Mouse (Mus musculus) 3T3-L1 (cell line): ENCODE results near the gene Mpig6b.
A peak's percentile ranks its signal among the peaks of the same experiment; 100 is the strongest.

Experiments used
- DNase-seq: peaks from one replicate; pipeline ENCODE4 v3.0.0-alpha.2; 2015; ENCODE audit warnings: low read depth, low spot score

Gene Mpig6b

DNA sequence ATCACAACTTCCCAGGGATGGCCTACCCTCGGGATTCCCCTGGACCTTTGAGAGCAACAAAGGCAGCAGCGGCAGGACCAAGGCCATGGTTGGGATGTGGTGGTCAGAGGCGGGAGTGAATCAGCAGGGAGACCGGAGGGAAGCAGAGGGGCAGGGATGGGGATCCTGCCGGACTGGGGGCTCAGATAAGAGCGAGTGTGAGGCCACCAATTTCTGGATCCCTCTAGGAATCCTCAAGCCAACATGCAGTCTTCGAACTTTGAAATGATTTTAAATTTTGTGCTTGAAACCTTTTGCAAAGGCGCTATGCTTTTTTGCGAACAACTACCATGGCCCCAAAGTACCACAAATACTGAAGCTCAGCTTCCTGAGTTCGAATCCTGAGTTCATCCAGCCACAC lies at the start of gene Mpig6b:
TSS of gene Mpig6b (minus strand) at position 101 of the 400 bp plus-strand sequence.
- no peak for DNase-seq

DNA sequence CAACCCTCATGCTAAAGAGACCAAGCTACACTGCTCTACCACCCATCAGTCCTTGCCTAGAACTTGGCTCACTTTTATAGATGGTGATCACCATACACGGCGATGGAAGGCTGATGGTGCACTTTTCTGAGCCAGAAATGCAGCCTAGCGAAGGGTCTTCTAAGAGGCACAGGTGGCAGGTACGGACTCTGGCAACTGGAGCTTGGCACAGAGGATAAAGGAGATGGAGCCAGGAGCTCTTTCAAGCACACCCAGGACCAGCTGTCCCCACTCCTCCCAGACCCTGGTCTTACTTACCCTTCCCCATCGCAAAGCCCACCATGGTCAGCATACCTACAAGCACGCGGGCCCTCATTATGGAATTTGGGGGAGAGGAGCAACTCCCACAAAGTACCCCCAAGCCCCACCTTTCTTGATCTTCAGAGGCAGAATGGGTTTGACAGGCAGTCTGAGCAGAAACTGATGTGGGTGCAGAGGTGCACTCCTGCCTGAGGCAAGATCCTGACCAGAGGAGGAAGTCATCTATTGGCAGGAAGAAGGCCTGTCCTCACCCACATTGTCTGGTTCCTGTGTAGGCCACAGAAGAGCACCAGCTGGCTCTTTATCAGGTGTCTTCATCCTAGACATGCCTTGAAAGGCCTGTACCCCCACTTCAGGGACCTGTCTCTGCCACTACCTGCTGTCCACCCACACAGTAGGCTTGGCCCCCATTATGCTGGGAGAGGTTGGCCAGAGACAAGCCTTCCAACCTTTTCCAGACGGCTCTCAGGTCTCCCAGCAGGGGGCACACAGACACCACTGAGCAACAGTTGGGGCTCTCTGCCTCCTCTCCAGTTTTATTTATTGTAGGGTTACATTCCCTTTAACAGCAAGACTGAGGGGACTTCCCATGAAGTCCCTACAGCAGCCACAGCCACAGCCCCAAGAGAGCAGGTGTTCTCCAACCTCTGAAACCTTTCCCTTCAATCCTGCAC lies 49.3 kb upstream of the Mpig6b start, which contains the start of gene Ly6g5b:
TSS of gene Ly6g5b (minus strand) at position 383 of the 974 bp plus-strand sequence.
- peak; percentile 65 for DNase-seq

DNA sequence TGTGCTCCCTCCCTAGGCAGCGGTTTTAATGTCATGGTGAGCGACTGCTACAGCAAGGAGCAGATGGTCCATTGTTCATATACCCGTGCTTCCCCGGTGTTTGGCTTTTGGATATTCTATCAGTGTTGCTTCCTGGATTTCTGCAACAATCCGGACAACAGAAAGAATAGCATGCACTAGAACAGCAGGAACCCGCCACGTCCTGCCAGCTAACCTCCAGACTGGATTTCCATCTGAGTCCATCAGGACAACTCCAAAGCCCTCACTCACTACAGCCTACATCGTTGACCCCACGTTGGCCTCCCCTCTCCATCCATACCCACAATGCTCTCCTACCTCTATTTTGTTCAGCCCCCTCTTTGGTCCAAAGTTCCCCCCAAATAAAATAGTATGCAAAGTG lies 45.8 kb upstream of the Mpig6b start:
- no peak for DNase-seq

DNA sequence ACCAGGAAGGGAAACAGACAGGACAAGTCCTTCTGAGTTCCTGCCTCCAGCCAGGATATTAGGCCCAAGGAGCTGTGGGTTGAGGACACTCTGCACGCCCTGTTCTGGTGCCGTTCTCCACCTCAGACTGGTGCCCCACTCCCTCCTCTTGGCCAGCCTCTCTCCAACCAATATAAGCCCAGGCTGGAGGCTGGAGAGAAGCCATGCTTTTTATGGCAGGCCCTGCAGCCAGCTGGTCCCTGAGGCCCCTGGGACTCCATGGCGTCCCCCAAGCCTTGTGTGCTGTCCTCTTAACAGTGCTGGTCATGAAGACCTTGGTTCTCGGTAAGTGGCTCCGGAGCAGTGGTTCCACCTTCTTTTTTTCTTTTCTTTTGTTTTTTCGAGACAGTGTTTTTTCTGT lies 42.1 kb upstream of the Mpig6b start, which contains the start of gene Ly6g5c:
TSS of gene Ly6g5c (plus strand) at position 183 of the 400 bp plus-strand sequence.
- DNase-seq, result no peak

DNA sequence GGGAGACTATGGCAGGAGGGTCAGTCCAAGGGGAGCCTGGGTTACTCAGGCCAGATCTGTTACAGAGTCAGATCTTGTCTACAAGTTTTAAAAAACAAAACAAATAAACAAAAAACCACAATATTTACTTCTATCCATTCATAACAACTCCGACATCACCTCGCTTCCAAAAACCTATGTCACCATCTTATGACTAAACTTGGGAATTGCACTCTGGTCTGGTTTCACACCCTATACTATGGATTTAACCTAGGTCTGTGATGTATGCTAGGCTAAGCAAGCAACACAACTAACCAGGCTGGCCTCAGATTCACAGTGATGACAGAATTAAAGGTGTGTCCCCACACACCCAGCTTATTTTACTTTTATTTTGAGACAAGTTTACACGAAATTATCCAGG lies 40.5 kb upstream of the Mpig6b start:
- peak; percentile 55 for DNase-seq

DNA sequence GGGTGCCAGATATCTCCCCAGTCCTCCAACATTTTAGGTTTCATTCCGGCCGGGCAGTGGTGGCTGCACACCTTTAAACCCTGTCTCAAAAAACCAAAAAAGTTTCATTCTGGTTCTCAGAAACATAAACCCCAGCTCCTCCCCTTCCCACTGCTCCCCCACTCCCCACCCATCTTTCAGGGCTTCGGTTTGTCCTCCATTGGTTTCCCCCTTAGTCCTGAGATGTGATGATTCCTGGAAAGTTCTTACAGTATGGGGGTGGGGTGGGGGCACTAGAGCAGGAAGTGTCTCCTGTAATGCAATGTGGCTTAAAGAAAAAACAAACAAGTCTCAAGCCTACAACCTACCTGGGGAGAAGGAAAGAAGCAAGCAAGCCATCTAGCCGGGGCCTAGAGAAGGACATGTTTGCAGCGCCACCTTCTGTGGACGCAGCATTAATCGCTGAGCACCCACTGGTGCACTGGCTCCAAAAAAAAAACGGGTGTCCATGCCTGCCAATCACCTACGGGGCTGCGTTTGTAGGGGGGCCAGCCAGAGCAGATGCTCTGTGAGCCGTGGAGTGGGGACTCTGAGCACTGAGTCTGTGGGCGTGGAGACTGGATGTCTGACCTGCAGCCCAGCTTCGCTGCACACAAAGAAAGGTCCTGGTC lies 39.9 kb upstream of the Mpig6b start:
- peak; percentile 55 for DNase-seq

DNA sequence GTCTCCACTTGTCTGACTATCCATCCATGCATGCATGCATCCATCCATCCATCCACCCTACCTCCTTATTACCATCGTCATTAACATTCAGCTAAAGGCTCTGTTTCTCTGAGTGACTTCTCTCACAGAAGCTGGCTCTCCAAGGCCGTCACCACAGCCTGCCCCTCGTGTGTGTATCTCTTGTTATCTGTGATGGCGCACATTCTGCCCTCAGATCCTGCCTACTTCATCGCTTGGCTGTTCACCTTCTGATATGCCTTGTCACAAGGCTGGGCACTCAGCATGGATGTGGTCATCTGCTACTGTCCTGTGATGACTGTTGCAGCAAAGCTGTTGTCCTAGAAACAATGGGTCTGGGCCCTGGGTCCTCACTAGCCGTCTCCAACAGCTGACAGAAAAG lies 38.8 kb upstream of the Mpig6b start:
- DNase-seq, result no peak

DNA sequence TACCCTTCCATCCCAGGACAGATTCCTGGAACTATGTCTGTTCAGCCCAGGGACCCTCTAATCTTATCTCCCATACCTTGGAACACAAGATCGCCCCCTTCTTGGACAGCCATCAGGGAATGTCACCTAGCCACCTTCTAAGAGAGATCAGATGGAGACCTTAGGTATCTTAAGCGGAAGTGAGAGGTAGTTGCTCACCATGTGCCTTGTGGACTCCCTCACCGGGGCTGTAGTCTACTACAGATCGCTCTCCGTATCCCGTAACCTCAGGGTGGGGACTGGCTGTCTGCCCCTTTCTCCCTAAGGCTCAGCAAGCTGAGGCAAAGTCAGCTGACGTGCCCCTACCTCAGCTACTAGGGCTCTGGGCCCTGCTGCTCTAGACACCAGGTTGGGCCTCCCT lies 38.1 kb upstream of the Mpig6b start:
- DNase-seq, result no peak

DNA sequence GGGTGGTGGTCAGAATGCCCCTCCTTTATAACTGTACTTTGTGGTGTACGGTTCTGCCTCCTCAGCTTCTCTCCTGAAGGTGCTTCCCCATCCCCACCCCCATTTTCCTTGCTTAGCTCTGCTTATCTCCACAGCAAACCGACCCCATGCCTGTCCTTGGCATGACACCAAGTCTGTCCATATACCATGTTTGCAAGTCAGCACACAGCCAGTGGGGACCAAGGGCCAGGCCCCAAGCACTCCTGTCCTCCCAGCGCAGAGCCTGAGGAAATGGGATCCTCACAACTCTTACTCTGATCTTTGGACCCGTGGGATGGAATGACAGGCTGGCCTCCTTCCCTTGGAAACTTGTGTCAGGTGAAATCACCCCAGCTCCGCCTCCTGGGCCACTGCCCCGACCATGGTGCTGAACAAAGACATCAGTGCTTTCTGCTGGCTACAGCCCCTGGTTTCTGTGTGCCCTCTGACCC lies 37.3 kb upstream of the Mpig6b start:
- DNase-seq, result no peak

DNA sequence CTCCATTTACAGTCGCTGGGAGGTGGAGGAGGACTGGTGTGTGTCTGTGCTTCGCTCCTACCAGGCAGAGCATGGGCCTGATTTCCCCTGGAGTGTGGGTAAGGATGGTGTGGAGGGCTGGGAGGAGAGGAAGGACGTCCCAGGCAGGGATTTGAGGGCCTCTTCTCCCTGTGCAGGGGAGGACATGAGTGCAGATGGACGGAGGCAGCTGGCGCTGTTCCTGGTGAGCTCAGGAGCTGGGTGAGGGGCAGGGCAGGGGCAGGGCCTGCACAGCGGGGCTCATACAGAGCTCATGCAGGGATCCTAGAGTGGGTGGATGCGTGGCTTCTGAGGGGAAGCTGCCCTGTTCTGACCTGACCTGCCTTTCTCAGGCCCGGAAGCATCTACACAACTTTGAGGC lies 36.3 kb upstream of the Mpig6b start:
- no peak for DNase-seq

DNA sequence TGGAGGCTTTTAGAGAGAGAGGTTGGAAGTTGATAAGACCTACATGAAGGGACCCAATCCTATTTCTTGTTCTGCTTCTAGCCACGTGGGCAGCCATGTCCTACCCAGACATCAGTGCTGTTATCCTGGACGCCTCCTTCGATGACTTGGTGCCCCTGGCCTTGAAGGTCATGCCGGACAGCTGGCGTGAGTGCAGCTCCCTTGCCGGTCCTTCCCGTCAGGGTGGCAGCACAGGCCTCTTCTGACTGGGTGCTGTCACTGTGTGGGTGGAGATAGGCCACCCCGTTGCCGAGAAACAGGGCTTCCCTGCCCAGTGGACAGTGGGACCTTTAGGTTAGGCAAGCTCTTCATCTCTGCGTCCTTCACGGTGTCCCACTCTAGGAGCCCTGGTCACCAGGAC lies 35.2 kb upstream of the Mpig6b start:
- no peak for DNase-seq

DNA sequence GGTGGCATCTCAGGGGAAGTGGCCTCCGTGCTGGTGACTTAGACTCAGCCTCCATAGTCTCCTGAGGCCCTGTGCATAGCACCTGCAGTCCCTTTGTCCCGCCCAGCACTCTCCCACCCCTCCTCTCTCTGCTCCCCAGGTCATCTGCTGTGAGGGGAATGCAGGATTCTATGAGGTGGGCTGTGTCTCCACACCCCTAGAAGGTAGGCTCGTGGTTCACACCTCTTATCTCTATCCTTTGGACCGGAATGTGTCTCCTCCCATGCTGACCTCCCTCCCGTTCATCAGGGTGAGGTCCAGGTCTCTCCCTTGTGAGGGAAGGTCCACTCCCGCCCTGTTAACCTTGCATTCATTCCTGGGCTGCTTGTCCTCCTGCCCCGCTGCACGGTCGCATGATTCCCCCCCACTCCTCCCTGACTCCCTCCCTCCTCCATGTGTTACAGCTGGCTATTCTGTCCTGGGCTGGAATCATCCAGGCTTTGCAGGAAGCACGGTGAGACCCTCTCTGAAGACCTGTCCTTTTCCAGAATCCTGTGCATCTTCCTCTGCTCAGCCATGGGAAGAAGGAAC lies 34.3 kb upstream of the Mpig6b start:
- DNase-seq, result no peak

DNA sequence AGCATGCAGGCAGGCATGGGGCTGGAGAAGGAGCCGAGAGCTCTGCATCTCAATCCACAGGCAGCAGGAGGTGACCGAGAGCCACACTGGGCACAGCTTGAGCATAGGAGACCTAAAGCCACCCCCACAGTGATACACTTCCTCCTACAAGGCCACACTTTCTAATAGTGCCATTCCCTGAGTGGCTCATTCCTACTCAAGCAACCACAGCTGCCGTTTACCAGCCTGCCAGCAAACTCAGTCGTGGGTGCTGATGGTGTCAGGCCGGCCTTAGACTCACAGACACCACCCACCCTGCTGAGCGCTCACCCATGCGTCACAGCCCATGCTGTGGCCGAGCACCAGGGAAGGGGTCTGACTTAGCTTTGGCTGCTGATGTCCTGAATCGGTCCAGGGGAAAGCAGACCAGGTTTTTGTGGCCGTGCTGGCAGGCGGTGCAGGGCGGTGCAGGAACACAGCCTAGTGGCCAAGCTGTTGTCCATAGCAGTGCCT lies 31.2 kb upstream of the Mpig6b start:
- DNase-seq, result no peak

DNA sequence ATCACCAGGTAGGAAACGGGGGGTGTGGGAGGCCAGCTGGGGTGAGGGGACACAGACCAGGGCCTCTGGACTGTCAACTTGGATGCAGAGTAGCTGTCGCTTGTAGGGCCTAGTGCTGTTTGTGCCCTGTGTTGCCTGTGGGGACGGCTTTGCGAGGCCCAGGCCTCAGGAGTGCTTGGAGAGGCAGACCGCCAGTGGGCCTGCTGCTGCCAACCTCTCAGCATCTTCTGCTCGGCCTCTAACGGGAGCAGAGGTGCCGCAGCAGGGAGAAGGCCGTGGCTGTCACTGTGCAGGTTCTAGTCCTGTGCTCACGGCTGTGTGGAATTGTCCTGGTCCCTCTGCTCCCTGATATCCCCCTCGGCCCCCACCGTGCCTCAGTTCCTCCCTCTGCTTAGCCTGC lies 30.6 kb upstream of the Mpig6b start:
- DNase-seq, result no peak

DNA sequence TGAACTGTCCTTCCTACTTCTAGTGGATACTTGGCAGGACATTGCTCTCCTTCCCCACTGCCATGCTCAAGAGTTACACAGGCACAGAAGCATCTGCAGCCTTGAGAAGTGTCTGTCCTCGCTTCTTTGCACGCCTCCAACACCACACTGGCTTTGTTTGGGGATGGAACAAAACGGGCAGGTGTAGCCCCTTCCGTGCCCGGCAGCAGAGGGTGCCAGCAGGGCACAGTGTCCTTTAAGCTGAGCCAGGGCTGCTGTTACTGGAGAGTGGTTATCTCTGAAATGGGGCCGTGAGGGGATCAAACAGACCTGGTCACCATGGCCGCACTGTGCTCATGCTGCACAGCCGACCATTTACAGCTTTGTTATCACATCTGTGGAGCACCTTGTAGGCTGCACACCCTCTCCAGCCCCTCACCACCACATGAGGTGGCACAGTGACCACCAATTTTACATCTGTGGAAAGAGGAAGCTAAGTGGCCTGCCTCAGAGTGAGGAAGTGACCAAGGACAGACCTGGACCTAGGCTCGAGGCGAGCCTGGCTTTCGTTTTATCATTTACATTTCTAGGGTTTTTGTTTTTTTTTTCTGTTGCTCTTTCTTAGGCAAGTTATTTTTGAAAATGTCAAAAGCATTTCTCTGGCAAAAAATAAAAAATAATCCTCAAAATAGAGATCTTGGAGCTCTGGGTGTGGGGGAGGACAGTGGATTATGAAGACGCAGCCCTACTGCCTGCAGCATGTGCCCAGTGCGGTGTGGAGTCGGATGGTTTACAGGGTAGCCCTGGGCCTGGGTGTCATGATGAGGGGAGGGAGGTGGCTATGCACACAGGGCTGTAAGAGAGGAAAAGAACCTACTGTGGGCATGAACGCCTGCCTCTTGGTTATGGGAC lies 28.7 kb upstream of the Mpig6b start:
- DNase-seq, result no peak

DNA sequence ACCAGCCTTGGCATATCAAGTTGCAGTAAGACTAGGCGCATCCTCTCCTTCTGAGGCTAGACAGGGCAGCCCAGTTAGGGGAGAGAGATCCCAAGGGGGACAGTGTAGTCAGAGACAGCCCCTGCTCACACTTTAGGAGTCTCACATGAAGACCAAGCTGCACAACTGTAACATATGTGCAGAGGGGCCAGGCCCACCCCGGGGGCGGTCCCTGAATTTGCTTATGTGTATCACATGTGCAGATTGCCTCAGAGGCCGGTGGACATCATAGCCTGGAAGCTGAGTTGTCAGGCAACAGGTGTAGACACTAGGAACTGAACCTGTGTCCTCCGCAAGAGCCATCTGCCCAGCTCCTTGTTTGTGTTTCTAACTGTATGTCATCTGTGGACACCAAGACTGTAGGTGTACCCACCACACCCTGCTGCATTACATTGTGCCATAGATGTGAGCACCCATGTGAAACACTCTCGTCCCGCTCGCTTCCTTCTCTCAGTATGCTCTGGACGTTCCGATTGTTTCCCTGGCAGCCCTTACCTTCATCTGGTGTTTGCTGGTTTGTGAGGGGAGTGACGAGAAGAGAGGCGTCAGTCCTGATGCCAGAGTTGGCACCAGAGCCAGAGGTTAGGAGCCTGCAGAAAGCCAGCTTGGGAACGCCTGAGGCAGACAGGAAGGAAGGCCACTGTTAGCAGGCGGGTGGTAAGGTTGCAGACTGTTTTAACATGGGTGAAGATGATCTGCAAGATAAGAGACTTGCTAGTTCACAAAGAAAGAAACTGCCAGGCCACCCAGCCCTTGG lies 26.6 kb upstream of the Mpig6b start:
- no peak for DNase-seq

DNA sequence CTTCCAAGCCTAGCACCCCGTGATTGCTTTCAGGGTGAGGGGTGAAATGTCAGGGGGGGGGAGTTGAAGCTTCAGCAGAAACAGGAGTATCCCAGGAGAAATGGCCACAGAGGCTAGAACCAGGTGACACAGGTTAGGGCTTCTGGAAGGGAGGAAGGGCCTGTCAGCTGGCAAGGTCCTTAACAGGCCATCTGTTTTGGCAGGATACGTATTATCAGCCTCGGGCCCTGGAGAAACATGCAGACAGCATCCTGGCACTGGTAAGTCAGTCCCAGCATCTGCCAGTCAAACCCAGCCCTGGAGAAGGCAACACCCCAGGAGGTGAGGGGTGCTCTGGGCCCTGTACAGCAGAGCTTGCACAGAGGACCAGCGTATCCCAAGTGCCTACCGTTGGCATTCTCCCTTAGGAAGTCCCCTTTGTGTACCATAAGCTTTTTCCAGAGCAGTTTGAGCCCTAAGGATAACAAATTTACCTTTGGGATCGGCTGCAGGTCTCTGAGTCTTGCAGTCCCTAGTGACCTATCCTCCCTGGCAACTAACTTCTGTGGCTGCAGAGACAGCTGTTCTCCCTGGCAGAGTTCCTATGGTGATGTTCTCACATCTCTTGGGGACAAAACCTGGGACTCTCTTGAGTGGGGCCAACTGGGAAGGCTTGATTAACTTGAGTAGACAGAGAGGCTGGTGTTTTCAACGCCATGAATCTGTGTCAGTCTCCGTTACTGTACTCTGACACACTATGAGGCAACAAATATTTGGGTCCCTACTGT lies 24.4 kb upstream of the Mpig6b start:
- DNase-seq, result peak; percentile 70

DNA sequence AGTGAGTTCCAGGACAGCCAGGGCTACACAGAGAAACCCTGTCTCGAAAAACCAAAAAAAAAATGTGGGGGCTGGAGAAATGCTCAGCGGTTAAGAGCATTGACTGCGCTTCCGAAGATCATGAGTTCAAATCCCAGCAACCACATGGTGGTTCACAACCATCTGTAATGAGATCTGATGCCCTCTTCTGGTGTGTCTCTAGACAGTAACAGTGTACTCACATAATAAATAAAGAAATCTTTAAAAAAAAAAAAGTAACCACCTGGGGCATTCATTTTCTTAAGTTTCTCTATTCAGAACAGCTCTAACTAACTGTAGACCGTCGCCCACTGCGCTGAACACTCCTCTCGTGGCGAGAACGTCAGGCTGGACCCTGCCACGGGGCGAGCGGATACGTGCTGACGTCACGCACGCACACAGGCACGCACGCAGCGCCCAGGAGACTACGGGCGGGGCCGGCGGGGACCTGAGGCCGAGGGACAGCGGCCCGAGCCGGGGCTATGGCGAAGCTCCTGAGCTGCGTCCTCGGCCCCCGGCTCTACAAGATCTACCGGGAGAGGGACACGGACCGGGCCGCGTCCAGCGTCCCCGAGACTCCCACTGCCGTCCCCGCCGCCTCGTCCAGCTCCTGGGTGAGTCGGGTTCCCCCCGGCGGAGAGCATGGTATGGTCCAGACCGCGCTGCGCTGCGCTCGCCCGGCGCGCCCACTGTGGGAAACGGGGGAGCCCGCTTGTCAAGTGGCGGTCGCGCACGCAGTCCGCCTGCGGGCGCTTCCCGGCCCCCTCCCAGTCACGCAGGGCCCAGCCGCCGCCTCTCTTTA lies 23.1 kb upstream of the Mpig6b start, which contains the start of gene Abhd16a:
TSS of gene Abhd16a (plus strand) at position 439 of the 820 bp plus-strand sequence.
- peak; percentile 92 for DNase-seq
